Mouse (Mus musculus) CH12.LX (cell line): ENCODE measurements around the gene Cym. TPM values are rescaled to one million over a fixed set of nuclear protein-coding genes. Genes with fewer than 3 reads are reported as not detected.

ENCODE experiments used
- DNase-seq: peaks from one replicate; pipeline ENCODE4 v3.0.0-alpha.2; 2013; ENCODE audit errors: extremely low read depth
- H3K27ac ChIP-seq: 2 replicates; pipeline ENCODE4 v1.5.1; 2012; ENCODE audit warnings: low read depth, mild to moderate bottlenecking, control low read depth, moderate library complexity; ENCODE audit not compliant: insufficient read depth
- H3K27me3 ChIP-seq: replicated peaks from 2 replicates; pipeline ENCODE3; 2012; ENCODE audit warnings: inconsistent platforms
- H3K36me3 ChIP-seq, 2 experiments: replicated peaks in 1 of 2; 2 replicates each; pipeline versions ENCODE3 to v1.6.1; 2012; ENCODE audit warnings: inconsistent platforms in 1 of 2, low read length in 1 of 2, mild to moderate bottlenecking in 1 of 2, mixed read lengths in 1 of 2, moderate library complexity in 1 of 2; ENCODE audit not compliant: control insufficient read depth in 1 of 2, insufficient read depth in 1 of 2
- H3K4me1 ChIP-seq, 2 experiments: 2 replicates each; pipeline ENCODE4 v1.6.1; 2012; ENCODE audit warnings: inconsistent platforms in 1 of 2, moderate library complexity in 1 of 2; ENCODE audit not compliant: insufficient read depth in 2 of 2, control insufficient read depth in 1 of 2
- H3K4me2 ChIP-seq: 2 replicates; pipeline ENCODE4 v1.6.1; 2012; ENCODE audit warnings: low read depth, mild to moderate bottlenecking, control low read depth; ENCODE audit not compliant: poor library complexity, insufficient read depth, severe bottlenecking
- H3K4me3 ChIP-seq, 3 experiments: fragments of 150-350 bp in 1 of 3; sonication (generic) in 1 of 3; replicated peaks in 1 of 3; 2 replicates each; pipeline versions ENCODE3 to v1.5.1; 2011 to 2012; ENCODE audit warnings: low read depth in 2 of 3, low read length in 2 of 3, mild to moderate bottlenecking in 2 of 3, moderate library complexity in 2 of 3, control low read depth in 1 of 3, improper control_type of control experiment in 1 of 3, inconsistent platforms in 1 of 3, mixed read lengths in 1 of 3; ENCODE audit not compliant: poor library complexity in 1 of 3
- H3K79me2 ChIP-seq: replicated peaks from 2 replicates; pipeline ENCODE4 v1.6.1; 2012; ENCODE audit warnings: mild to moderate bottlenecking, moderate library complexity; ENCODE audit not compliant: control insufficient read depth, poor library complexity, insufficient read depth, severe bottlenecking; ENCODE audit errors: extremely low read depth
- H3K9ac ChIP-seq: 2 replicates; pipeline ENCODE4 v1.6.1; 2012; ENCODE audit warnings: low read depth, mild to moderate bottlenecking, control low read depth, moderate library complexity; ENCODE audit not compliant: insufficient read depth
- H3K9me3 ChIP-seq: replicated peaks from 2 replicates; pipeline ENCODE3; 2012; ENCODE audit warnings: low read length, inconsistent platforms, mixed read lengths
- E2F4 ChIP-seq: IDR thresholded peaks from 2 replicates; pipeline ENCODE4 v1.6.1; 2011; ENCODE audit warnings: low read depth, low read length, improper control_type of control experiment; ENCODE audit not compliant: insufficient replicate concordance
- ELF1 ChIP-seq: IDR thresholded peaks from 2 replicates; pipeline ENCODE4 v1.6.1; 2014; ENCODE audit warnings: low read depth, mild to moderate bottlenecking, inconsistent platforms, low read length, improper control_type of control experiment
- ETS1 ChIP-seq: conservative IDR thresholded peaks from 2 replicates; pipeline ENCODE4 v1.6.1; 2012; ENCODE audit warnings: low read depth, mild to moderate bottlenecking, inconsistent platforms, low read length, improper control_type of control experiment, moderate library complexity
- GABPA ChIP-seq: IDR thresholded peaks from 2 replicates; pipeline ENCODE4 v1.6.1; 2012; ENCODE audit warnings: low read depth, low read length, improper control_type of control experiment, inconsistent platforms; ENCODE audit not compliant: insufficient replicate concordance
- HCFC1 ChIP-seq: IDR thresholded peaks from 2 replicates; pipeline ENCODE4 v1.6.1; 2012; ENCODE audit warnings: low read depth, mild to moderate bottlenecking, inconsistent platforms, low read length, improper control_type of control experiment
- IRF4 ChIP-seq: IDR thresholded peaks from 2 replicates; pipeline ENCODE4 v1.6.1; 2014; ENCODE audit warnings: low read depth, mild to moderate bottlenecking, inconsistent platforms, low read length, improper control_type of control experiment
- MAZ ChIP-seq: IDR thresholded peaks from 2 replicates; pipeline ENCODE4 v1.6.1; 2012; ENCODE audit warnings: low read depth, mild to moderate bottlenecking, inconsistent platforms, low read length, improper control_type of control experiment, moderate library complexity
- MYC ChIP-seq: IDR thresholded peaks from 2 replicates; pipeline ENCODE4 v1.6.1; 2011; ENCODE audit warnings: low read depth, mild to moderate bottlenecking, improper control_type of control experiment, low read length
- NELFE ChIP-seq: IDR thresholded peaks from 2 replicates; pipeline ENCODE4 v1.6.1; 2011; ENCODE audit warnings: low read depth, low read length, improper control_type of control experiment
- NRF1 ChIP-seq: IDR thresholded peaks from 2 replicates; pipeline ENCODE4 v1.6.1; 2014; ENCODE audit warnings: low read depth, mild to moderate bottlenecking, inconsistent platforms, low read length, improper control_type of control experiment, moderate library complexity
- POLR2A ChIP-seq: IDR thresholded peaks from 2 replicates; pipeline ENCODE4 v1.6.1; 2011; ENCODE audit warnings: low read depth, mild to moderate bottlenecking, improper control_type of control experiment, low read length
- POLR2AphosphoS2 ChIP-seq: IDR thresholded peaks from 2 replicates; pipeline ENCODE4 v1.6.1; 2011; ENCODE audit warnings: low read depth, low read length, improper control_type of control experiment
- RAD21 ChIP-seq: IDR thresholded peaks from 2 replicates; pipeline ENCODE4 v1.6.1; 2011; ENCODE audit warnings: low read depth, mild to moderate bottlenecking, low read length, improper control_type of control experiment, moderate library complexity
- UBTF ChIP-seq: IDR thresholded peaks from 2 replicates; pipeline ENCODE4 v1.6.1; 2012; ENCODE audit warnings: low read depth, mild to moderate bottlenecking, inconsistent platforms, low read length, improper control_type of control experiment, moderate library complexity
- USF2 ChIP-seq: conservative IDR thresholded peaks from 2 replicates; pipeline ENCODE4 v1.6.1; 2011; ENCODE audit warnings: low read depth, low read length, improper control_type of control experiment
- ZC3H11A ChIP-seq: IDR thresholded peaks from 2 replicates; pipeline ENCODE4 v1.6.1; 2012; ENCODE audit warnings: low read depth, mild to moderate bottlenecking, inconsistent platforms, low read length, improper control_type of control experiment
- dilution Hi-C: fragments of 300-500 bp; cut with MboI; formaldehyde crosslinking; loops from 2 replicates; pipeline ENCODE4 v1.14.3; 2020; ENCODE audit warnings: low sequenced_read_pairs; ENCODE audit not compliant: extremely low pct_unique_long_range_greater_than_20kb, extremely low pct_ligation_motif_present
- in situ Hi-C: fragments of 300-500 bp; cut with MboI; formaldehyde crosslinking; loops from 3 replicates; pipeline ENCODE4 v1.14.3; 2019; ENCODE audit warnings: low sequenced_read_pairs, low pct_ligation_motif_present, low pct_unique_long_range_greater_than_20kb, mixed read lengths
- polyA plus RNA-seq: library from polyadenylated mRNA; unstranded; fragments of >175 nt; gene quantifications from 2 replicates; pipeline ENCODE4 v1.2.1, GENCODE M21; 2012; ENCODE audit warnings: low read depth; ENCODE audit not compliant: insufficient read length
- total RNA-seq, 2 experiments: library from RNA; depleted of rRNA; stranded (reverse); fragments of 300-350 nt in 1 of 2; fragments of >200 nt in 1 of 2; gene quantifications; 2 replicates each; pipeline ENCODE4 v1.2.3; 2012 to 2014

The Cym gene
- total and polyA plus RNA-seq, 3 experiments, result not detected

DNA sequence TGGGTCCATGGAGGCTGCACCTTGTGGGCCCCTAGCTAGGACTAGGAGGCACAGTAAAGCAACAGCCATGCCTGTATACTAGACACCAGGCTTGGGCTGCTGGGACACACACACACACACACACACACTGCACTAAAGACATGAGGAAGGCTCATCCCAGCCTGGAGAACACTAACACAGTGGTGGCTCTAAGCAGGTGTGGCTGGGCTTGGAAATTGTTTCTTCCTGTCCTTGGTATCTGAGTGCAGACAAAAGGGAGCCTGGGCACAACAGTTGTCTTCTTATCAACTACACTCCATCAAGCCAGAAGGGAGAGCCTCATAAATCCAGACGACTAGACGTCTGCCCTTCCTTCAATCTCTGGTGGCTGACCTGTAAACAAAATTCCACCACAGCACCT lies 28.8 kb upstream of the Cym start:
- Histone ChIP-seq H3K79me2 (no peaks in the 10 kb centered on the region), H3K4me1 (peaks cover 0 to 6% of the 10 kb centered on the region in 2 experiments; a peak in 2 of 4 replicates), H3K4me2 (no peak overlapping the region), H3K4me3 (no peak overlapping the region), H3K9ac (no peak overlapping the region), H3K27me3 (peaks cover 9% of the 10 kb centered on the region), H3K9me3 (no peaks in the 10 kb centered on the region), H3K27ac (no peak overlapping the region), H3K36me3 (no peaks in the 10 kb centered on the region)
- TF ChIP-seq ELF1 (no peak), IRF4 (no peak), POLR2A (no peak), MAZ (no peak), UBTF (no peak)
- in situ Hi-C loops, result no loop called here
- no peak for DNase-seq
- dilution Hi-C loops, result no loop called here

- no peak for DNase-seq
- TF ChIP-seq POLR2A (no peak), MYC (no peak), ETS1 (no peak), USF2 (no peak), NELFE (no peak), ZC3H11A (no peak), HCFC1 (no peak), POLR2AphosphoS2 (no peak), E2F4 (no peak), NRF1 (no peak), GABPA (no peak), IRF4 (no peak)
- Histone ChIP-seq H3K4me2 (no peak overlapping the region), H3K4me3 (no peak overlapping the region), H3K27me3 (peaks cover 22% of the 10 kb centered on the region), H3K36me3 (no peaks in the 10 kb centered on the region), H3K79me2 (no peaks in the 10 kb centered on the region), H3K9me3 (no peaks in the 10 kb centered on the region), H3K27ac (no peak overlapping the region), H3K4me1 (peaks cover 0 to 6% of the 10 kb centered on the region in 2 experiments; a peak in 2 of 4 replicates), H3K9ac (no peak overlapping the region)
- dilution Hi-C loops, result no loop called here
- in situ Hi-C loops, result loop anchor here (10.0 kb wide), 1 partner anchor 216 kb away; no protein-coding TSS in a partner anchor
These were observed 27.5 kb upstream of the Cym start for GRCm38 (mm10) chr3:107249042-107249441.

GRCm38 (mm10) chr3:107246876-107247275 lies 25.3 kb upstream of the Cym start:
- H3K4me1 ChIP-seq, result peaks cover 0 to 1% of the 10 kb centered on the region in 2 experiments; a peak in 2 of 4 replicates
- TF ChIP-seq RAD21, result no peak
- no peak for TF ChIP-seq MAZ
- TF ChIP-seq ELF1, result no peak
- H3K9ac ChIP-seq, result no peak overlapping the region
- DNase-seq, result no peak
- H3K27ac ChIP-seq, result no peak overlapping the region
- H3K79me2 ChIP-seq, result no peaks in the 10 kb centered on the region
- H3K4me2 ChIP-seq, result no peak overlapping the region
- peaks cover 29% of the 10 kb centered on the region for H3K27me3 ChIP-seq
- H3K36me3 ChIP-seq, result no peaks in the 10 kb centered on the region
- dilution Hi-C loops, result no loop called here
- H3K4me3 ChIP-seq, result no peak overlapping the region
- in situ Hi-C loops, result loop anchor here (10.0 kb wide), 1 partner anchor 218 kb away; no protein-coding TSS in a partner anchor
- H3K9me3 ChIP-seq, result no peaks in the 10 kb centered on the region
